Mouse (Mus musculus) ES-E14 (cell line): ENCODE results near the gene Jmjd4.

ENCODE experiments used
- HCFC1 ChIP-seq: IDR thresholded peaks from 2 replicates; pipeline ENCODE4 v1.6.1; 2012; ENCODE audit warnings: low read length, inconsistent platforms, borderline replicate concordance; ENCODE audit not compliant: insufficient read depth
- MAFK ChIP-seq: IDR thresholded peaks from 2 replicates; pipeline ENCODE4 v1.6.1; 2014; ENCODE audit warnings: mild to moderate bottlenecking, low read depth, low read length, inconsistent platforms; ENCODE audit not compliant: insufficient read depth
- ZC3H11A ChIP-seq: IDR thresholded peaks from 2 replicates; pipeline ENCODE4 v1.6.1; 2012; ENCODE audit warnings: low read depth, mild to moderate bottlenecking, inconsistent platforms, low read length, borderline replicate concordance
- ZNF384 ChIP-seq: IDR thresholded peaks from 2 replicates; pipeline ENCODE4 v1.6.1; 2012; ENCODE audit warnings: low read depth, low read length, inconsistent platforms

DNA sequence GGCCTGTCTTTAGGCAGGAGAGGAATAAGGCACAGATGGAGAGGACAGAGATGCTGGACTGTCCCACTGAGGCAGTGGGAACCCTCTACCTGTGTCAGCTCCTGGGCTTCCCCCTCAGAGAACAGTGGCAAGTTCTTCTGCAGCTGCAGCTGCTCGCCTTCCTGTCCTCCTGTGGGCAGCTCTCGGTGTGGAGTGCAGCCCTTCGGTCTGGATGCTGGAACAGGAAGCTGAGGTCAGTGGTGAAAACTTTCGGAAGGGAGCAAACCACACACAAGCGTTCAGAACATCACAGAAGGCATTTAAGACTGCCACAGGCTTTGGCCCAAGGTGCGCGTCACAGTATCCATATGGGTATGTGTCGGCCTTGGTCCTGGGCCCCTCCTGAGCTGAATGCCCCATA, 28.4 kb upstream of the Jmjd4 start:
- TF ChIP-seq HCFC1 (no peak), ZC3H11A (no peak), MAFK (no peak), ZNF384 (no peak)
